Mouse (Mus musculus) gastrocnemius, postnatal 25 days (tissue): ENCODE measurements at regions not wholly inside any gene's neighbourhood (a gene's known extent, or its start where the extent isn't known, plus 50 kb on each side); places are given as distances from the start of the nearest gene placed in this dataset.

ENCODE experiments used
- DNase-seq: peaks from one replicate; pipeline ENCODE4 v3.0.0; 2022
- microRNA-seq, 2 experiments: library from miRNA; unstranded; fragments of <30 nt; microRNA quantifications; one replicate each; pipeline ENCODE4 v1.2.0; 2021; ENCODE audit warnings: borderline replicate concordance in 2 of 2

- peak; percentile 70 for DNase-seq
Observed at GRCm38 (mm10) chr1:73113137-73113536, 97.4 kb upstream of the Tnp1 start.

- DNase-seq = peak; percentile 29
Observed at GRCm38 (mm10) chr1:73112711-73113110, 97.0 kb upstream of the Tnp1 start.

DNA sequence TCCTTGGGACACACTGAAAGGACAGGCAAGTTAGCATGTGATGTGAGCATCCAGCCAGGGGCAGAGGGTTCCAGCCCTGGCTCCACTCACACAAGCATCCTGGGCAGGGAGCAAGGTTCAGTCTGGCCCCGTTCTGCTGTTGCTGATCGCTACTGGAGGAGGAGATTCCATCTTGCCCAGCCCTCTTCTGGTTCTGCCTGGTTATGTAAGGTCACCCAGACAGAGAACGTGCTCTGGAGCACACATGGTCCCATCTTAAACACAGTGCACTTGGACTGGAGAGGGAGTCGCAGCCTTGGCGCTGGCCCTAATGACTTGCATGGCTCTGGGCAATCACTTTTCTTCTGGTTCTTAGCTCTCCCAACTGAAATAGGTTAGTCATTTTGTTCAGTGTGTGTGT lies 96.2 kb upstream of the Tnp1 start:
- peak; percentile 65 for DNase-seq

DNA sequence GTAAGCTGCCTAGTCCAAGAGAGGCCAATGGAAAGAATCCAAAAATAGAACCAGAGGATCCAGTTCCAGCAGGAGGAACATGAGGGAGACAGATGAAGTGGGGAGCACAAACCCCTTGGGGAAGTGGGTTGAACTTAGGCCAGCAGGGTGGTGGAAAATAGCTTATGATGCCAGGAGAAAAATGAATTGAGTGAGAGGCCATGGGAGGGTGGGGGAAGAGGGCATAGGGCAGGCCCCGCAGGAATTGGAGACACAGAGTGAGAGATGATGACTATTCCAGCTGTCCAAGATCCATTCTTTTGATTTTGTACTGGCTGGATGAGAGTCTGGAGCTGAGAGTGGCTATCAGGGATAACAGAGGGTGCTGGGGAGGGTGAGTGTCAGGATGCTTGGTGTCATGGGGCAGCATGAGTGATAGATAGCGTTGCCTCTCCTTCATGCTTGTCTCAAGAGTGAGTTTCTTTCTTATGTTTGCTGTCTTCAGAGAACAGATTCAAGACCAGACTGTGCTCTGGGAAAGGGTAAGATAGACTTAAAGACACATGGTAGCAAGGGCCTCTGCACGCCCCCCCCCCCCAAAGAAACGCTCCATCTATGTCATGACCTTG lies 90.3 kb upstream of the Tnp1 start:
- DNase-seq = peak; percentile 75

DNA sequence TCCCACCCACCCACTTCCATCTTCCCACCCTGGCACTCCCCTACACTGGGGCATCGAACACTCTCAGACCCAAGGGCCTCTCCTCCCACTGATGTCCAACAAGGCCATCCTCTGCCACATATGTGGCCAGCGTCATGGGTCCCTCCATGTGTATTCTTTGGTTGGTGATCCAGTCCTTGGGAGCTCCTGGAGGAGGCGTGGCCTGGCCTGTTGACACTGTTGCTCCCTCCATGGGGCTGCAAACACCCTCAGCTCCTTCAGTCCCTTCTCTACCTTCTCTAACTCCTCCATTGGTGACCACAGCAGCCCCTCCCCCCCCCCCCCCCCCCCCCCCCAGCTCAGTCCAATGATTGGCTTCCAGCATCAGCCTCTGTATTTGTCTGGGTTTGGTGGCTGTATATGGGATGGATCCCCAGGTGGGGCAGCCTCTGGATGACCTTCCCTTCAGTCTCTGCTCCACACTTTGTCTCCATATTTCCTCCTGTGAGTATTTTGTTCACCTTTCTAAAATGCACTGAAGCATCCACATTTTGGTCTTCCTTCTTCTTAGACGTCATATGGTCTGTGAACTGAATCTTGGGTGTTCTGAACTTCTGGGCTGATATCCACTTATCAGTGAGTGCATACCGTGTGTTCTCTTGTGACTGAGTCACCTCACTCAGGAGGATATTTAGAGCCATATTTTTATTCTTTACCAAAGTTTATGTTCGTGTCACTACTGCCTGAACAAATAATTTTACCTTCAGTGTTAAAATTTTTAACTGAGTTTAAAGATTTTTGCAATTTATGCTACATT lies 82.1 kb upstream of the Tnp1 start:
- no peak for DNase-seq

DNA sequence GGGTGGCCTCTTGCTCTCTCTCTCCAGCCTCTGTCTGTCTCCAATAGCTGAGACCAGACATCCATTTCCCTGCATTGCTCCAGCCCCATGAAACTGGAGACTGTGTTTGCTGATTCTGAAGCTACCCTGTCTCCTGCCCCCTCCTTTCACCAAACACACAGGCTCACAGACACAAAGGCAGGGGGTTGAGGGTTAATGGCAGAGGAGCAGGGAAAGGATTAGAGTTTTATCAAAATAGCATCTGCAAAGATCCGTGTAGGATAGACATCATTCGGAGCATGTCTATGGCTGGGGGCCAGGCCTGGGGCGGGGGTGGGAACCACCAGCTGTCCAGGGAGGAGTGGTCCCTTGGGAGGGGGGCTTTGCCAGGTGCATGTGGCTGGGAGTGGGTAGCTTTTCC lies 73.9 kb upstream of the Tnp1 start:
- DNase-seq = no peak

- no peak for DNase-seq
Observed at GRCm38 (mm10) chr1:73088494-73088893, 72.8 kb upstream of the Tnp1 start.

GRCm38 (mm10) chr1:73084946-73085345 lies 69.2 kb upstream of the Tnp1 start:
- DNase-seq = no peak

DNA sequence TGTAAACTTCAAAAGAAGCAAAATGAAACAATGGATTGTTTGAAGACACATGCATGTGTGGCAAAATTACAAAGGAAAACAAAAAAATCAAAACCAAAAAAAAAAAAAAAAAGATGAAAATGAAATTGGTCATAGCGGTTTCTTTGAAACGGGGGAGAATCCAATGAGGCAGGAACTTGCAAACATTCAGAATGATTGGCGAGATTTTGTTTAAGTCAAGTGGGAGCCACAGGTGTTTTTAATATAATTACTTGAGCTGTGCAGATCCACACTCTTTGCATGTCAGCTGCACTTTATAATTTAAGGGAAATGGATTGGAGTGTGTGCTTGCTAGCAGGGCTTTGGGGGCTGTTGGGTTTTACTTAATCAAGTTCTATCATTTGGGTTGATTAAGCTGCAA lies 67.7 kb upstream of the Tnp1 start:
- no peak for DNase-seq

DNA sequence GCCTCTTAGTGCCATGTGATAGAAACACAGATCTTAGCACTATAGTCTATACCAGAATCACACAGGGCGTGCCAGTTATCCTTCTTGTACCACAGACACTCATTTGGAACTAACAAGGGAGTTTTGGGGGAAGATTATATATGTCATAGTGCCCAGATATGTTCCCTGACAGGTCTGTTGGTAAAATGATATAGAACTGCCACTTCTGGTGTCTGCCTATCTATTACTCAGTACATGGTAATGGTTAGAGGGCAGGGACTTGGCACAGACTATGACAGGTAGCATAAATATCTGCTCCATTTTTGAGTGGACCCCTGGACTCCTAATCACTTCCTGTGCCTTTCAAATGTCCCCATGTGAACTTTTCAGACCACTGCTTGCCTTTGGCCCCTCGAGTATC lies 63.8 kb upstream of the Tnp1 start:
- no peak for DNase-seq

- DNase-seq = no peak
Observed at GRCm38 (mm10) chr1:73077156-73077555, 61.4 kb upstream of the Tnp1 start.

DNA sequence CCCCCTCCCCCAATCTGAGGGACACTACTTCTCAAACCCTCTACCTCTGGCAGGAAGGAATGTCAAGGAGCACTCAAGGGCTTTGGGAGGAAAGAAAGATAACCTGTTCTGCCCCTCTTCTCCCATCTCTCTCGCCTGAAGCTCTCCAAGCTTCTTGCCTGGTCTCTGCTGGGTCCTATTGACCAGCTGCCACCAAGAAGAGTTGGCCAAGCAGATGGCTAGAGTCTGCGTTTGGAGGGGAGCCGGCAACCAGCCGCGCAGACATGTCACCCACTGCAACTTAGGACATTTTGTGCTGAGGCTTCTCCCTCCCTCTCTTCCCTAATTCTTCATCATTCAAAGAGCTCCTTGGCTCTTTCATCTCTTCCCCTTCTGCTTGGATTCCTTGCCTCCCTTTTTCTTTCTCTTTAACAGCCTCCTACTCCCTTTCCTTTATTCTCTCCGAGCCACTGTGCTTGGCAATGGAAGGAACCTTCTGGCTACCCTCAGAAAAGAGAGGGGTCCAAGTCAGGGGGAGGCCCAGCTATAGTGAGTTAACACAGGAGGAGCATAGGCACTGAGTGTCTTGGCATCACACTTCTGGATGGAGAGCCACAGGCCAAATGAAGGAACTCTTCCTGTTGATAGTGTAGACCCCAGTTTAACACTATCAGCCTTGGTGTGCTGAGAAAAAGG lies 60.1 kb upstream of the Tnp1 start:
- DNase-seq = no peak

GRCm38 (mm10) chr1:73075159-73075558 lies 59.5 kb upstream of the Tnp1 start:
- no peak for DNase-seq

- no peak for DNase-seq
Observed at GRCm38 (mm10) chr1:73074525-73074924, 58.8 kb upstream of the Tnp1 start.

DNA sequence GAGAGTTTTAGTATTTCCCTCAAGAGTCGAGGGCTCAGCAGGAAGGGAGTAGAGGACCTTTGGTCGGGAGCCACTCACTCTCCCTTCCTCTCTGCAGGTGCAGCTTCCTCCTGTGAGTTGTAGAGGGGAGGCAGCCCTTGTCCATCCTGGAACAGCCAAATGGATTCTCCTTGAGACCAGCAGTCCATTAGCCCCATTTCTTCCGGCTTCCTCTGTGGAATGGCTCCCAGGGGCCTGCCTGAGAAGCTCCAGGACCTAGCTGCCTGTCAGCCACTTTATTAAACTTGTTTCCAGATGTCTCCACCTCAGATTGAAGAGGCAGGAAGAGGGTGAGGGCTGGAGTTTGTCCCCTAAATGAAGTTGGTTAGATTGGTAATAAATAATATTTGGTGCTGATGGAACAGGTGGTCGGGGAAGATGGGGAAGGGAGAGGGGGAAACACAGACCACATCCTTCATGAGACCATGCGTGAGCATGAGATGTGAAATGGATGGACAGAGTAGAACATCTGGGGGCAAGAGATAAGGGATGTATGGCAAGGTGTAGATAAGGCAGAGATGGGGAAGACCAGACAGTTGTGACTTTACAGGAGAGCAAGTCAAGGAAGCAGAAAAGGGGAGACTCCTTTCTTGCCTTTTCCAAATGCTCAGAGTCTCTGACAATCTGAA lies 56.7 kb upstream of the Tnp1 start:
- DNase-seq = no peak

GRCm38 (mm10) chr1:73070126-73070525 lies 54.4 kb upstream of the Tnp1 start:
- no peak for DNase-seq

Small RNAs in the stretch of these regions (microRNA-seq; reads per million reads assigned to microRNA genes)
- gene Mir6351 = 0 reads per million in 2 experiments
